In genomic region chr15:86173136-86173985, GRCm38 (mm10) we compare ENCODE assay signal across 10 mouse cellular contexts. TPM values are rescaled to one million over a fixed set of nuclear protein-coding genes. Genes with fewer than 3 reads are reported as not detected.
DNase-seq lines count a peak whose midpoint lies in the region; ATAC-seq and TF ChIP-seq lines count a peak whose summit lies in the region.
"Had no signal": no experiment of that assay in that cellular context is flagged by ENCODE, and none has a peak within 500 bp of the region (broad histone marks: within the 10 kb centered on the region; RNA-seq: fewer than 3 reads in every experiment).

No protein-coding gene starts in this region.

- TF ChIP-seq POLR2A in testis, adult 2 months (IDR thresholded peaks at IDR 0.05; ENCODE audit: control insufficient read depth, low read depth, low read length): no peak

- peak; percentile 15; the same call in 1 of the 2 replicates for ATAC-seq in liver, postnatal 0 days
- no peak for ATAC-seq in liver, embryonic 12.5 days
- 0 out of 2 replicates have a peak, but pooled peaks have one; percentile 17 for ATAC-seq in embryonic facial prominence, embryonic 14.5 days (ENCODE audit: low read depth)
- ATAC-seq in forebrain, embryonic 16.5 days: no peak

- peak overlapping the region; percentile 44 for H3K27ac ChIP-seq in liver, postnatal 0 days (ENCODE audit: low read depth)
- no peak overlapping the region for H3K27ac ChIP-seq in liver, embryonic 12.5 days
- peak overlapping the region; percentile 44; the same call in 1 of the 2 replicates for H3K27ac ChIP-seq in embryonic facial prominence, embryonic 14.5 days (replicated peaks; ENCODE audit: low read depth, low read length)
- H3K27ac ChIP-seq in limb, embryonic 10.5 days: peak overlapping the region; percentile 14; the same call in 1 of the 2 replicates
- peak overlapping the region; percentile 45; the same call in 1 of the 2 replicates for H3K27ac ChIP-seq in testis, adult 2 months (ENCODE audit: control insufficient read depth, insufficient read depth, low read depth, low read length)
- H3K27ac ChIP-seq in forebrain, embryonic 16.5 days (ENCODE audit: low read length): no peak overlapping the region
- H3K27ac ChIP-seq: limb, embryonic 12.5 days; stomach, embryonic 15.5 days had no signal

- no peaks in the 10 kb centered on the region for H3K9me3 ChIP-seq in liver, postnatal 0 days (ENCODE audit: low read length)
- no peaks in the 10 kb centered on the region for H3K9me3 ChIP-seq in liver, embryonic 12.5 days (replicated peaks)
- H3K9me3 ChIP-seq in embryonic facial prominence, embryonic 14.5 days (ENCODE audit: control insufficient read depth, low read length): no peaks in the 10 kb centered on the region
- H3K9me3 ChIP-seq in limb, embryonic 10.5 days (replicated peaks): no peaks in the 10 kb centered on the region
- no peaks in the 10 kb centered on the region for H3K9me3 ChIP-seq in forebrain, embryonic 16.5 days (ENCODE audit: control insufficient read depth, low read length)
- H3K9me3 ChIP-seq: limb, embryonic 12.5 days; stomach, embryonic 15.5 days had no signal

- H3K4me1 ChIP-seq in liver, postnatal 0 days (ENCODE audit: insufficient read depth): peaks cover 39% of the 10 kb centered on the region
- peaks cover 34% of the 10 kb centered on the region for H3K4me1 ChIP-seq in liver, embryonic 12.5 days
- H3K4me1 ChIP-seq in embryonic facial prominence, embryonic 14.5 days (ENCODE audit: control insufficient read depth, insufficient read depth, low read length): peaks cover 36% of the 10 kb centered on the region
- H3K4me1 ChIP-seq in limb, embryonic 10.5 days: peaks cover 71% of the 10 kb centered on the region
- peaks cover 13% of the 10 kb centered on the region for H3K4me1 ChIP-seq in testis, adult 2 months (ENCODE audit: control insufficient read depth, insufficient read depth, low read length)
- H3K4me1 ChIP-seq in forebrain, embryonic 16.5 days (replicated peaks; ENCODE audit: control insufficient read depth, insufficient read depth, low read length): peaks cover 14% of the 10 kb centered on the region

- no peak for TF ChIP-seq EP300 in liver, postnatal 0 days (IDR thresholded peaks at IDR 0.05; ENCODE audit: low read depth)

- WGBS in liver, postnatal 0 days (ENCODE audit: insufficient replicate concordance): 36% methylated on average over 16 of the region's 16 CpGs
- WGBS in liver, embryonic 12.5 days (ENCODE audit: insufficient replicate concordance): 38% methylated on average over 16 of the region's 16 CpGs
- WGBS in embryonic facial prominence, embryonic 14.5 days: 24% methylated on average over 16 of the region's 16 CpGs
- 46% methylated on average over 16 of the region's 16 CpGs for WGBS in limb, embryonic 10.5 days
- 44% methylated on average over 16 of the region's 16 CpGs for WGBS in forebrain, embryonic 16.5 days

- no peak overlapping the region for H3K4me3 ChIP-seq in liver, postnatal 0 days (ENCODE audit: low read depth, low read length)
- H3K4me3 ChIP-seq in liver, embryonic 12.5 days: no peak overlapping the region
- no peak overlapping the region for H3K4me3 ChIP-seq in embryonic facial prominence, embryonic 14.5 days (ENCODE audit: low read depth, low read length)
- H3K4me3 ChIP-seq in limb, embryonic 10.5 days: no peak overlapping the region
- H3K4me3 ChIP-seq in testis, adult 2 months (ENCODE audit: control insufficient read depth, low read depth, low read length): no peak overlapping the region
- H3K4me3 ChIP-seq in forebrain, embryonic 16.5 days (replicated peaks; ENCODE audit: low read length): no peak overlapping the region
- H3K4me3 ChIP-seq: limb, embryonic 12.5 days; stomach, embryonic 15.5 days had no signal

- H3K36me3 ChIP-seq in liver, postnatal 0 days (replicated peaks; ENCODE audit: insufficient read depth, low read length): no peaks in the 10 kb centered on the region
- H3K36me3 ChIP-seq in liver, embryonic 12.5 days: no peaks in the 10 kb centered on the region
- H3K36me3 ChIP-seq in embryonic facial prominence, embryonic 14.5 days (ENCODE audit: control insufficient read depth, insufficient read depth, low read length): no peaks in the 10 kb centered on the region
- H3K36me3 ChIP-seq in limb, embryonic 10.5 days: no peaks in the 10 kb centered on the region
- no peaks in the 10 kb centered on the region for H3K36me3 ChIP-seq in testis, adult 2 months (ENCODE audit: control insufficient read depth, insufficient read depth, low read length)
- no peaks in the 10 kb centered on the region for H3K36me3 ChIP-seq in forebrain, embryonic 16.5 days (ENCODE audit: control insufficient read depth, insufficient read depth)
- H3K36me3 ChIP-seq: limb, embryonic 12.5 days; stomach, embryonic 15.5 days had no signal

- no peaks in the 10 kb centered on the region for H3K27me3 ChIP-seq in liver, postnatal 0 days (ENCODE audit: insufficient read depth, low read length)
- no peaks in the 10 kb centered on the region for H3K27me3 ChIP-seq in liver, embryonic 12.5 days (replicated peaks)
- H3K27me3 ChIP-seq in embryonic facial prominence, embryonic 14.5 days (replicated peaks; ENCODE audit: control insufficient read depth, insufficient read depth, low read length): no peaks in the 10 kb centered on the region
- no peaks in the 10 kb centered on the region for H3K27me3 ChIP-seq in limb, embryonic 10.5 days (ENCODE audit: low read depth, poor library complexity, severe bottlenecking)
- no peaks in the 10 kb centered on the region for H3K27me3 ChIP-seq in testis, adult 2 months (ENCODE audit: control insufficient read depth, insufficient read depth, low read length)
- H3K27me3 ChIP-seq in forebrain, embryonic 16.5 days (replicated peaks; ENCODE audit: control insufficient read depth, insufficient read depth, low read length): no peaks in the 10 kb centered on the region
- H3K27me3 ChIP-seq: limb, embryonic 12.5 days; stomach, embryonic 15.5 days had no signal

- peak; percentile 40 for DNase-seq in liver, postnatal 0 days
- DNase-seq in embryonic facial prominence, embryonic 14.5 days (ENCODE audit: low spot score): peak; percentile 63
- DNase-seq in limb, embryonic 10.5 days (ENCODE audit: low spot score): no peak
- DNase-seq in frontal cortex, postnatal 10 days (ENCODE audit: low spot score in 2 of 2): no peak
- no peak for DNase-seq in adrenal gland, postnatal 36 days

- H3K4me2 ChIP-seq in liver, postnatal 0 days (ENCODE audit: low read depth, low read length): peak overlapping the region; percentile 22; the same call in 1 of the 2 replicates
- H3K4me2 ChIP-seq in liver, embryonic 12.5 days: no peak overlapping the region
- H3K4me2 ChIP-seq in embryonic facial prominence, embryonic 14.5 days (ENCODE audit: low read depth, low read length): no peak overlapping the region
- no peak overlapping the region for H3K4me2 ChIP-seq in forebrain, embryonic 16.5 days (ENCODE audit: low read length)
- H3K4me2 ChIP-seq: limb, embryonic 12.5 days; stomach, embryonic 15.5 days had no signal

- H3K9ac ChIP-seq in liver, postnatal 0 days (replicated peaks): no peak overlapping the region
- no peak overlapping the region for H3K9ac ChIP-seq in liver, embryonic 12.5 days
- 0 out of 2 replicates have a peak overlapping the region, but pooled peaks have one; percentile 25 for H3K9ac ChIP-seq in embryonic facial prominence, embryonic 14.5 days (ENCODE audit: low read depth, low read length)
- no peak overlapping the region for H3K9ac ChIP-seq in forebrain, embryonic 16.5 days (replicated peaks; ENCODE audit: low read depth, low read length)
- H3K9ac ChIP-seq: limb, embryonic 12.5 days; stomach, embryonic 15.5 days had no signal

- no peak for TF ChIP-seq CTCF in liver, postnatal 0 days (IDR thresholded peaks at IDR 0.05; ENCODE audit: low read depth)
- no peak for TF ChIP-seq CTCF in testis, adult 2 months (IDR thresholded peaks at IDR 0.05; ENCODE audit: control insufficient read depth, insufficient read depth, insufficient replicate concordance, low read depth, low read length)

RNA-seq across cellular contexts. Expression of gene Cerk, which starts 12.6 kb away (rescaled TPM):
- 5.5 and 6.1 TPM in 2 replicates for polyA plus RNA-seq in liver, postnatal 0 days (2015; fragmentation: Nextera tagmentation; extraction: Ambion mirVana)
- 5.7 and 5.9 TPM in 2 replicates for polyA plus RNA-seq in liver, embryonic 12.5 days (2016; fragmentation: Nextera tagmentation; extraction: Ambion mirVana)
- 16.0 and 16.1 TPM in 2 replicates for polyA plus RNA-seq in embryonic facial prominence, embryonic 14.5 days (2014; fragmentation: Nextera tagmentation; extraction: Ambion mirVana)
- polyA plus RNA-seq in limb, embryonic 10.5 days (2016; fragmentation: Nextera tagmentation; extraction: Ambion mirVana): 10.5 and 13.8 TPM in 2 replicates
- 61.5 and 61.7 TPM in 2 replicates for polyA plus RNA-seq in testis, adult 2 months (2012; rRNA removed)
- 23.4 and 23.8 TPM in 2 replicates for polyA plus RNA-seq in forebrain, embryonic 16.5 days (2015; fragmentation: Nextera tagmentation; extraction: Ambion mirVana)
- total RNA-seq in adrenal gland, postnatal 36 days (2021): 10 to 100 TPM; 27.1 to 74.2 TPM

RNA-seq across cellular contexts. Expression of gene Tbc1d22a, which starts 40.9 kb away (rescaled TPM):
- 6.0 and 6.4 TPM in 2 replicates for polyA plus RNA-seq in liver, postnatal 0 days (2015; fragmentation: Nextera tagmentation; extraction: Ambion mirVana)
- polyA plus RNA-seq in liver, embryonic 12.5 days (2016; fragmentation: Nextera tagmentation; extraction: Ambion mirVana): 8.8 and 9.2 TPM in 2 replicates
- polyA plus RNA-seq in embryonic facial prominence, embryonic 14.5 days (2014; fragmentation: Nextera tagmentation; extraction: Ambion mirVana): 8.1 and 11.1 TPM in 2 replicates
- polyA plus RNA-seq in limb, embryonic 10.5 days (2016; fragmentation: Nextera tagmentation; extraction: Ambion mirVana): 11.2 and 12.0 TPM in 2 replicates
- polyA plus RNA-seq in testis, adult 2 months (2012; rRNA removed): 19.5 and 23.0 TPM in 2 replicates
- polyA plus RNA-seq in forebrain, embryonic 16.5 days (2015; fragmentation: Nextera tagmentation; extraction: Ambion mirVana): 11.6 and 13.4 TPM in 2 replicates
- total RNA-seq in adrenal gland, postnatal 36 days (2021): 10 to 100 TPM; 28.9 to 35.6 TPM

Comparison
In these comparisons a context has a peak if more than half of its experiments do, and no peak if none do; other contexts are left out.
1. ATAC-seq: peak in liver, postnatal 0 days (single experiment) and embryonic facial prominence, embryonic 14.5 days (single experiment); none in liver, embryonic 12.5 days (single experiment) and forebrain, embryonic 16.5 days (single experiment).
2. H3K27ac ChIP-seq: peak in liver, postnatal 0 days (single experiment), embryonic facial prominence, embryonic 14.5 days (single experiment), limb, embryonic 10.5 days (single experiment) and testis, adult 2 months (single experiment); none in liver, embryonic 12.5 days (single experiment) and forebrain, embryonic 16.5 days (single experiment).
3. DNase-seq: peak in liver, postnatal 0 days (single experiment) and embryonic facial prominence, embryonic 14.5 days (single experiment); none in limb, embryonic 10.5 days (single experiment), frontal cortex, postnatal 10 days (0 of 2) and adrenal gland, postnatal 36 days (0 of 2).